Mouse (Mus musculus) layer of hippocampus, postnatal 10 days (tissue): ENCODE measurements at regions not wholly inside any gene's neighbourhood (a gene's known extent, or its start where the extent isn't known, plus 50 kb on each side); places are given as distances from the start of the nearest gene placed in this dataset.
A peak's percentile ranks its signal among the peaks of the same experiment; 100 is the strongest.

Source experiments
- DNase-seq, 2 experiments: peaks; one replicate each; pipeline ENCODE4 v3.0.0; 2021; ENCODE audit warnings: low spot score in 2 of 2

DNA sequence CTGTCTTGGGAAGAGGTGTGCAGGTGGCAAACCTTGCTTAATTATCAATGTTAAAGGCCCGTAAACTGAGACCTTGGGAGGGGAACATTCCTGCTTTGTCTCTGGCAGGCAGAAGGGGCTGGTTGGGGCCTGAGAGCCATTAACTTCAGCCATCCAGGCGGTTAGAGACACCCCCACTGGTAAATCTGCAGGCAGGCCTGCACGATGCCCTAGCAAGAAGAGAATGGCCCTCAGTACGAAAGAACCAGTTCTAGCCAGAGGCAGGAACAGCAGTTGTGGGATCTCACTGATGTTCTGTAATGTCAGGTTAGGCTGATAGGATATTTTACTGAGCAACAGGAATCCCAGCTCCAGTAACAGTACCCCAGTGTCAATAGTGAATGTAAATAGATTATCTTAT lies 70.5 kb downstream of the Apip start:
- DNase-seq = no peak

DNA sequence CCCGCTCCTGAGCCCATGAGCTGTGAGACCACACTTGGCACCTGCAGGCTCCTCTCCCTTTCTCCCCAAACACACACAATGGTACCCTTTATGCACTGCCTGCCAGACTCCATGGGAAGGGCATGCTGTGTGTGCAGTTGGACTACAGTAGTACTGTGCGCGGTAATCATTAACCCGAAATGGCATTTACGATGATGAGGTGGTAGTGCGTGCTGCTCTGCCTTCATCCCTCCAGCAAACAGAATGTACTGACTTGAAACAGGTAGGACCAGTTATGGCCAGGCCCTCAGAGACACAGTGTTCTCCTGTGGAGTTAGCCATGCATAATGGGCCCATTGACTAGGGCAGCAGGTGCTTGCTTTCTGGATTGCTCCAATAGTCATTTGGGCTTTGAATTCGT lies 70.9 kb downstream of the Apip start:
- DNase-seq = no peak

DNA sequence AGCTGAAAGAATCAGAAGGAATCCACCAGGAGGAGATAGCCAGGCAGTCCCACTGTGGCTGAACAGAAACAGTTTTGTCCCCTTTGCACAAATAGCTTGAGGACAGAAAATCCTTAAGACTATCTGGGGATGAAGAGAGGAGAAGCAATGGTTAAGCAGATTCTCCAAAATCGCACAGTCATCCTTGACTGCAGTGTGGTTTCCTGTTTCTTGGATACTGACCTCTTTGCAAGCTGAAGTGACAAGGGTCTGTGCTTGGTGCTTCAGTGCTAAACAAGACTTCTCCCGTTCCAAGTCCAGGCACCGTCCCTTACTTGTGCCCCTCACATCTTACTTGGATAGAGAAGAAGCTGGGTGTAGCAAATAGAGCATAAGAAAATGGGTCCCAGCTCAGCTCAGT lies 71.6 kb downstream of the Apip start:
- DNase-seq = no peak

DNA sequence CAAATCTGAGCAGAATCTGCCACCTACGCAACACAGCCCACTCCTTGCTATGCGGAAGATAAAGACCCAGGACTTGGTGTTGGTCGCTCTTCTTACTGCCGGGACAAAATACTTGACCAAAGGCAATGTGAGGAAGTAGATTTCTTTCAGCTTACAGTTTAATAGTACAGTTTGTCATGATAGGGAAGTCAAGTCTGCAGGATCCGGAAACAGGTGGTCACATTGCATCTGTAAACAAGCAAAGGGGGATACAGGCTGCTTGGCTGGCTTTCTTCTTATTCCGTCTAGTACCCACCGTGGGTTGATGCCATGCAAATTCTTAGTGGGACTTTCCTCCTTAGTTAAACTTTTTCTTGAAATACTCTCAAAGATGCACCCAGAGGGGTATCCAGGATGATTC lies 72.7 kb downstream of the Apip start:
- DNase-seq = no peak

DNA sequence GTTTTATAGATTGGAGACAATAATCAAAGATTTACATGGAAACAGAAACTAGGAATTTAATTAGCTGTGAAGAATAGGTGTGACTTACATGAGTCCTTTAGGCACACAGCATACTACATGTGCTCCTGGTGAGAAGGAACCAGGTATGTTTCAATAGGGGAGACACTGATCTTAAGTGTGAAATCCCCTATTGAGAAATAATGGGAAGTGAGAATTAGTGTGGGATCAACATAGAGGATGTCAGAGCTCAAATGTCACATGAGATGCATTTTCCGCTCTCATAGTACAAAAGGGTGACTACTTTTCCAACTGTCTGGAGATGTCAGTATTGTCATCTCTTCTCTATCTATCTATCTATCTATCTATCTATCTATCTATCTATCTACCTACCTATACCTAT lies 79.8 kb downstream of the Apip start:
- DNase-seq = no peak

DNA sequence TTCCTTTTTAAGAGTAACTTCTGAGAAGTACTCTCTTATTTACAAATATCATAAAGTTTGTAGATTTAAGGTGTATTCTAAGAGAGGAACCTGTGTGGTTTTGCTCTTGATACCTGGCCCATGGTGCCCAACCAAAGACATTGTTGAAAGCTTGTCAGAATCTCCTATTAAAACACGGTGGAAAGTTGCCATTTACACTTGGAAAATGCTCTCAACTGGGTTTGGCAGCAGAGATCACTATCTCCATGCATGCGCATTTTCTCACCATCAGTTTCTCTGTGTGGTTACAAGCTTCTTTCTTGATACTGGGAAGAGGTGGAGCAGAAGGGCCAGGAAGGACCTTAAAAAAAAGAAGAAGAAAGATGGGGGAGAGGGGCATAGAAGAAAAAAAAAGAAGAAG lies 94.3 kb downstream of the Apip start:
- DNase-seq = no peak

DNA sequence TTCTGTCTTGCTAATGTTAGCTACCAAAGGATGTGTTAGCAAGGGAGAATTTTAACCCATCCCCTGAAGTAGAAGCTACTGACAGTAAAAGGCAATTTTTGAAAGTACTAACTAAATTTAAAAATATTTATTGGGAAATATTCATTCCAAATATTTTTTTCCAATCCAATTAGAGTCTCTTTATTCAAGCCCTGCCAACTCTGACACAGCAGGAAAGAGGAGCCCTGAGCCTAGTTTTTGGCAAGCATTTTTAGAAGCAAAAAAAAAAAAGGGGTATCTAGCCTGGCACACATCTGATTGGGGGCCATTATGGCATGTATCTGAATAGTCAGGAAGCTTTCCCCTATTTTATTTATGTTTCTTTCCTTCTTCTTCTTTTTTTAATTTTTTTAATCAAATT lies 94.8 kb downstream of the Apip start:
- no peak for DNase-seq

DNA sequence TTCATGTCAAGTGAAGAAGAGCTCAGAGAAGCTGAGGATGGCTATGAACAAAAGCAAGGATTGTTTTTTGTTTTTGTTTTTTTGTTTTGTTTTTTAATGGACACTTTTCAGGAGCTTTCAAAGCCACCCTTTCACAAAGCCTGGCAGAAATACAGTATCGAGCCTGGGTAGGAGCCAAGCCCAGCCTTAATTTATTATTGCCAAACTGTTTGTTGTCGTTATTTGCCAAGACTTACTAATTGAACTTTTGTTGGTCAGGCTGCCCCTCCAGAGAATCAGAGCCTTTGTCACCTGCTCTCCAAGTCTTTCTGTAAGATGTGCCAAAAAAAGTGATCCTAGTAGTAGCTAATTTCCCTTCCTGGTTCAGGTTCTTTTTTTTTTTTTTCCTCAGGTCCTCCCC lies 103.9 kb downstream of the Apip start:
- DNase-seq = peak; percentile 30 to 59

DNA sequence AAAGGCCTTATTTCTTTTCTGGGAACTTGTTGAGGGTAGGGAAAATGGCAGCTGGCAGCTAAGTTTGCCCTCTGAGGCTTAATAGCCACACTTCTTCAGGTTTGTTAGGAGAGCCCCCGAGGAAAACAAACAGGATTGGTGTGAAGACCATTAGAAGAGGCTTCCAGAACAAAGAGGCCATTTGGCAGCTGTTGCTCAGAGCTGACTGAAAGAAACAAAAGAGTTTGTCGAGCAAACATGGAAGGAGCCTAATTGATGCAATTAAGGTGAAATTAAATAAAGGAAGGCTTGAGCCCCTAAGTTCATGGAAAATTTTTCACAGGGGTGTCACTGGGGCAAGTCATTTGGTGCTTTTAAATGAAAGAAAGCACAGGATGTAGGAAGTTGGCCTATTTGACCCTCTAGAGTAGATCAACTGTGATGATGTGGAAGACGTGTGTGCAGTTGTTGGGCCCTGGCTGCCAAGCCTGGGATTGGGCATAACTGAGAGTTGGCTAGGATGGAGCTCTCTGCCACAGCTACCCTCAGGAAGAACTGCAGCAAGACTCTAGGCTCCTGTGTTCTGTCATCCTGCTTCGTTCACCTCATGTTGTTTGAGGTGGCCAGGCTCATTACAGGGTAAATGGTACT lies 106.9 kb downstream of the Apip start:
- no peak for DNase-seq

DNA sequence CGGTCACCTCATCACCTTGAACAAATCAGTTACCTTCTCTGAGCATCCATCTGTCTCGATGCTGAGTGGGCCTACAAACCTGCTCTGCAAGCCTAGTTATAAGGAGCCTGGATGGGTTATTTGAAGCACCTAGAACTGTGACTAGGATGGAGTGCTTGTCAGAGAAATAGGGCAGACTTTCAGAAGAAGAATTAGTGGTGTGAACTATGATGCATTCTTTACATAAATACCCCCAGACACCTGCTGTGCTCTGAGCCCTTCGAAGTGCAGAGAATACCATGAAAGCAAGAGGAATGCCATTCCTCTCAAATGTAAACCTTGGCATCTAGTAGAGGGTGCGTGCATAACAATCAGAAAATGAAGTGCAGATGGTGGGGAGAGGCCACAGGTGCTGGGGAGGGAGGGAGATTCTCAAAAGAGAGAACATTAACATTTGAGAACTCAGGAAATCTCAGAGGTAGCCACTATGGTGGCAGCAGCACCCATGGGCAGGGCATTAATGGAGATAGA lies 113.3 kb downstream of the Apip start:
- no peak for DNase-seq

DNA sequence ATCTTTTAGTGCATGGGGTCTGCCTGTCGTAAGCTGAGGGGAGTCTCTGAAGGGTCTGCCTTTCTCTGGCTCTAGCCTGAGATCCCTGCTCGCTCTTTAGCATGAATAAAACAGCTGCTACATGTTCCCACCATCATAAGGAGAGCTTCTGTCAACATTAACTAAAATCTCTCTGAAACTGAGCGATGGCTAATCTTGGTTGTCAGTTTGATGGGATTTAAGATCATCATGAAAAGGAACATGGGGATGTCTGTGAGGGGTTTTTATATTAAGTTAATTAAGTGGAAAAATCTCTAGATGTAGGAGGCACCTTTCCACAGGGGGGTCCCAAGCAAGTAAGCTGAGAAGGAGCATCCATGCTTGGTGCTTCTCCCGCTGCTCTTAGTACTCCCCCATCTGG lies 110.5 kb downstream of the Ehf start:
- DNase-seq = no peak

DNA sequence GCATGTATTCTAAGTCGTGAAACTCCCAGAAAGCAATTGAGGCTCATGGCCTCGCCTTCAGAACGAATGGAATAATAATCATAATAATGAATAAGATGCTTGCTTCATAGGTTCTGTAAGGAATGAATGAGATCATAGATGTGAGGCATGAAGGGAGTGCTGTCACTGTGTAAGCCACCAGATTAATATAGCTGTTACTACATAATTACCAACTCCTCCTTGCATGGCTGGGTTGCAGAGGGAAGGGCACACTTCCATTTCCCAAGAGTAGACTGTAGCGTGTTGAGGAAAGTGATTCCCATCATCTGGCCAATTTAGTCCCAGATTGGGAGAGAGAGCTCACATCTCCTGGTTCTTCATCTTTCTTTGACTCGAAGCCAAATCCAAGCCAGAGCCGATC lies 102.8 kb downstream of the Ehf start:
- no peak for DNase-seq

DNA sequence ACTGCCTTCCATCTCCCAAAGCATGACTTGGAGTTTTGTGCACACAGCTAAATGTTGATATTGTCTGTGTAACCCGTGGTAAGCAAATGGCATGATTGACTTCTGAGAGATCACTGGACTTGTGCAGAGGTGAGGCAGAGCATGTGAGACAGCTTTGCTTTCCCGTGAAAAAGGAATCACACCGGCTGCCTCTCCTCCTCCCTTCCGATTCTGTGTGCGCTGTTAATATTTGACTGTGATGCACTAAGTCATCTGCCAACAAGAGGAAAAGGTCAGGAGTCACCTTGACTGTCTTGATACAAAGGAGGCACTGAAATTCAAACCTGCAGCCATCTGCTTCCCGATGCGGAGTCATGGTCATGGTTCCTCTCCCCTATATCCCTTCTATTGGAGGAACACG lies 98.0 kb downstream of the Ehf start:
- no peak for DNase-seq

DNA sequence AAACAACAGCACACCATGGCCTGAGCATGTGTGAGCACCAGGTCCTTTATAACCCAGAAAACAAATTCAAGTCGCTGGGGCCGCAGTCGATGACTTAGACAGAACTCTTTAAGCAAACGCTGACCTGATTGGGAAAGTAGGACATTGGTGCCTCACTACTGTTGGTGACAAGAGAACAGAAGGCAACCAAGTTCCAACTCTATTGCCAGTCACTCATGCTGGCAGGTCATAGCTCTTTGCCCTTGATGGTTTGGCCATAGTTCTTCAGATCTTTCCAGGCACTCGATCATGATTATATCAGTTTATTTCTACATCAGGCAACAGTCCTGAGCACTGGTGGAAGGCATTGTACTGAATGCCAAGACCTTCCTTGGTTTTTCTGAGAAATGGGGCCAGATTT lies 94.7 kb downstream of the Ehf start:
- no peak for DNase-seq

DNA sequence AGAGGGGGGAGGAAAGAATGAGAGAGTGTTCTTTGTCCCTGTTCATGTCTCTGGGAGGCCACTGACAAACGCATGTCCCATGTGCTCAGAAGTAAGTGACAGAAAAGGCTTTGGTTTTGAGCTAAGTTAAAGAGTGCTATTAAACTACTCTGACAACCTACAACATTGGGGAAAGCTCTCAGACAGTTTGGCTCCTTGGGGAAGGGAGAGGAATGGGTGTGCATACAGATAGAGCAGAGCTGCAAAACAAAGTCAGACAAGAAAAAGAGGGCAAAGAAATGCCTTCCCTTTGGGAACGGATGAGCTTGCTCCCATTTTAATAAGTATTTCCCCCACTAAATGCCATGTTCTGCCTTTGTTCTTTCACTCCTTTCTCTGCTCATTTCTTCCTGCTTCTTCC lies 94.0 kb downstream of the Ehf start:
- no peak for DNase-seq

DNA sequence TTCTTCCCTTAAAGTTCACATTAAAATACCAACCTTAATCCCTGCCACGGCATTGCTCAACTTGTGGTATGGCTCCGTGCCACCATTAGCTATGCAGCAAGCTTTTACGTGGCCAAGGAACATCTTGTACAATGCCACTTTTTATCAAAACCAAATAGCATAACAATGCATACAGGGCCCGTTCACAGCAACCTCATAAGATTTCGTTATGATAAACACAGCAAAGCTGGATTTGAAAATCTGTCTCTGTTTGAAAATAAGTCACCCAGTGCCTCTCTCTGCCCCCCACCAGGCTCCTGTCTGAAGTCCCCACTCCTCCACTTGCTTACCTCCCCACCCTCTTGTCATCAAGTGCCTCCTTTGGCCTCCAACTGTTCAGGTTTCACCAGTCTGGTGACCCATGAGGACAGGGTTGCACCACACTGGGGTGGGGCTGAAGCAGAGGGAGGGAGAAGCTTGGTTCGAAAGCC lies 93.5 kb downstream of the Ehf start:
- DNase-seq = no peak

DNA sequence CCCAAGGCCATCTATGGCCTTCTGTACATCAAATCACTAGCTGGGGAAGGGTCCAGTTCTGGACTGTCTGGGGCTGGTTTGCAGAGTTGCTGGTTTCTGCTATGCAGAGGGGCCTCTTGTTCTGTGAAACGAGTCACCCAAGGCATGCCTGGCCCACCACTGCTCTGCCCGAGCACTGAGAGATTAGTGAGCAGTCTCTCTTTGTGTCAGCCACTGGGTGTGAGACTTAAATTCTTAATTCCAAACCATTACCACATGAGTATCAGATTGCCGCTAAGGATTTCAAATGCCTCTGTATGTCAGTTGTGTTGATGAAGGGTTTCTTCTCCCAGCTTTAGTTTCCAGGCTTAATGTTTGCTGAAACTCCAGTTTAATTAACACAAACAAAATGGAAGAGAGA lies 91.9 kb downstream of the Ehf start:
- no peak for DNase-seq
